Mouse (Mus musculus) embryonic facial prominence, embryonic 12.5 days (tissue): ENCODE measurements around the gene Aaed1. TPM values are rescaled to one million over a fixed set of nuclear protein-coding genes. Genes with fewer than 3 reads are reported as not detected.

Experiments
- ATAC-seq: fragments of 200-750 bp; cut with Nextera tagmentation; 2 replicates; pipeline ENCODE4 v1.8.0; 2017; ENCODE audit not compliant: insufficient number of reproducible peaks, insufficient read depth, low FRiP score, low TSS enrichment
- H3K27ac ChIP-seq: fragments of 300-500 bp; sonication (generic); 2 replicates; pipeline ENCODE4 v1.5.1; 2016; ENCODE audit warnings: mild to moderate bottlenecking
- H3K27me3 ChIP-seq: fragments of 300-500 bp; sonication (generic); 2 replicates; pipeline ENCODE4 v1.6.1; 2016; ENCODE audit warnings: mild to moderate bottlenecking, moderate library complexity
- H3K36me3 ChIP-seq: fragments of 300-500 bp; sonication (generic); 2 replicates; pipeline ENCODE4 v1.6.1; 2016; ENCODE audit warnings: mild to moderate bottlenecking
- H3K4me1 ChIP-seq: fragments of 300-500 bp; sonication (generic); 2 replicates; pipeline ENCODE4 v1.6.1; 2016
- H3K4me2 ChIP-seq: fragments of 300-500 bp; sonication (generic); replicated peaks from 2 replicates; pipeline ENCODE4 v1.6.1; 2016; ENCODE audit warnings: mild to moderate bottlenecking, moderate library complexity
- H3K4me3 ChIP-seq: fragments of 300-500 bp; sonication (generic); 2 replicates; pipeline ENCODE4 v1.5.1; 2016; ENCODE audit warnings: mild to moderate bottlenecking
- H3K9ac ChIP-seq: fragments of 300-500 bp; sonication (generic); 2 replicates; pipeline ENCODE4 v1.6.1; 2016; ENCODE audit warnings: mild to moderate bottlenecking, moderate library complexity
- H3K9me3 ChIP-seq: fragments of 300-500 bp; sonication (generic); 2 replicates; pipeline ENCODE4 v1.6.1; 2016; ENCODE audit warnings: mild to moderate bottlenecking, moderate library complexity
- WGBS: fragments of 180-500 bp; shearing (Covaris S2); methylation state at CpG from one replicate; pipeline ENCODE4 v1.1.7; 2016; 5-methylcytosine and 5-hydroxymethylcytosine counted together
- polyA plus RNA-seq: library from polyadenylated mRNA; unstranded; fragments of >200 nt; fragmentation: Nextera tagmentation; extraction: Ambion mirVana; gene quantifications from 2 replicates; pipeline ENCODE4 v1.2.1, GENCODE M21; 2016

Gene Aaed1
- 35.1 and 37.8 TPM in 2 replicates for polyA plus RNA-seq

GRCm38 (mm10) chr13:64312024-64312915, at the start of gene Aaed1:
TSS of gene Aaed1 (minus strand) at chr13:64312710.
- H3K9me3 ChIP-seq = no peaks in the 10 kb centered on the region
- peak; percentile 87 for ATAC-seq
- no peaks in the 10 kb centered on the region for H3K27me3 ChIP-seq
- H3K27ac ChIP-seq = peak within 1 kb of the TSS; percentile 82
- H3K9ac ChIP-seq = peak within 1 kb of the TSS; percentile 63
- WGBS = under 1% methylated on average over 70 of the region's 74 CpGs
- H3K4me2 ChIP-seq = peak within 1 kb of the TSS; percentile 49
- H3K4me3 ChIP-seq = peak within 1 kb of the TSS; percentile 72
- H3K4me1 ChIP-seq = peaks cover 4% of the 10 kb centered on the region; the same call in 1 of the 2 replicates
- no peaks in the 10 kb centered on the region for H3K36me3 ChIP-seq

- Histone ChIP-seq H3K27me3 (no peaks in the 10 kb centered on the region), H3K36me3 (peaks cover 32% of the 10 kb centered on the region), H3K4me3 (no peak overlapping the region), H3K9me3 (no peaks in the 10 kb centered on the region), H3K27ac (no peak overlapping the region), H3K9ac (no peak overlapping the region), H3K4me1 (no peaks in the 10 kb centered on the region), H3K4me2 (no peak overlapping the region)
- no peak for ATAC-seq
- WGBS = 85% methylated on average over 6 of the region's 6 CpGs
Measured at GRCm38 (mm10) chr13:64362139-64362538, 49.6 kb upstream of the Aaed1 start.

GRCm38 (mm10) chr13:64361020-64361419, 48.5 kb upstream of the Aaed1 start:
- H3K27me3 ChIP-seq = no peaks in the 10 kb centered on the region
- H3K4me2 ChIP-seq = no peak overlapping the region
- WGBS = 97% methylated on average over 3 of the region's 3 CpGs
- H3K4me1 ChIP-seq = no peaks in the 10 kb centered on the region
- peaks cover 22% of the 10 kb centered on the region for H3K36me3 ChIP-seq
- no peak for ATAC-seq
- H3K9me3 ChIP-seq = no peaks in the 10 kb centered on the region
- no peak overlapping the region for H3K4me3 ChIP-seq
- H3K9ac ChIP-seq = no peak overlapping the region
- H3K27ac ChIP-seq = no peak overlapping the region

- H3K9me3 ChIP-seq = no peaks in the 10 kb centered on the region
- no peak overlapping the region for H3K9ac ChIP-seq
- H3K36me3 ChIP-seq = peaks cover 13% of the 10 kb centered on the region
- WGBS = 85% methylated on average over 3 of the region's 3 CpGs
- H3K4me3 ChIP-seq = no peak overlapping the region
- H3K4me2 ChIP-seq = no peak overlapping the region
- no peaks in the 10 kb centered on the region for H3K27me3 ChIP-seq
- no peaks in the 10 kb centered on the region for H3K4me1 ChIP-seq
- H3K27ac ChIP-seq = no peak overlapping the region
- ATAC-seq = no peak
Measured at GRCm38 (mm10) chr13:64359702-64360101, 47.2 kb upstream of the Aaed1 start.

- Histone ChIP-seq H3K4me3 (no peak overlapping the region), H3K4me2 (no peak overlapping the region), H3K27me3 (no peaks in the 10 kb centered on the region), H3K9me3 (no peaks in the 10 kb centered on the region), H3K27ac (no peak overlapping the region), H3K36me3 (peaks cover 2% of the 10 kb centered on the region), H3K4me1 (no peaks in the 10 kb centered on the region), H3K9ac (no peak overlapping the region)
- no peak for ATAC-seq
- WGBS = 89% methylated on average over 1 of the region's 1 CpGs
Measured at GRCm38 (mm10) chr13:64358476-64358875, 46.0 kb upstream of the Aaed1 start.

GRCm38 (mm10) chr13:64357389-64357788, 44.9 kb upstream of the Aaed1 start:
- Histone ChIP-seq H3K9ac (no peak overlapping the region), H3K4me1 (no peaks in the 10 kb centered on the region), H3K4me3 (no peak overlapping the region), H3K36me3 (no peaks in the 10 kb centered on the region; the same call in 1 of the 2 replicates), H3K4me2 (no peak overlapping the region), H3K9me3 (no peaks in the 10 kb centered on the region), H3K27ac (no peak overlapping the region), H3K27me3 (no peaks in the 10 kb centered on the region)
- ATAC-seq = no peak
- WGBS = 76% methylated on average over 5 of the region's 5 CpGs

- Histone ChIP-seq H3K9ac (no peak overlapping the region), H3K4me1 (no peaks in the 10 kb centered on the region), H3K36me3 (no peaks in the 10 kb centered on the region), H3K9me3 (no peaks in the 10 kb centered on the region), H3K4me3 (no peak overlapping the region), H3K4me2 (no peak overlapping the region), H3K27ac (no peak overlapping the region), H3K27me3 (no peaks in the 10 kb centered on the region)
- ATAC-seq = no peak
- 71% methylated on average over 2 of the region's 2 CpGs for WGBS
Measured at GRCm38 (mm10) chr13:64349474-64349873, 37.0 kb upstream of the Aaed1 start.

GRCm38 (mm10) chr13:64344082-64344501, 31.6 kb upstream of the Aaed1 start:
- peak overlapping the region; percentile 64 for H3K4me2 ChIP-seq
- H3K27ac ChIP-seq = no peak overlapping the region
- peak overlapping the region; percentile 40 for H3K4me3 ChIP-seq
- H3K36me3 ChIP-seq = no peaks in the 10 kb centered on the region
- no peaks in the 10 kb centered on the region for H3K27me3 ChIP-seq
- H3K9ac ChIP-seq = peak overlapping the region; percentile 39; the same call in 1 of the 2 replicates
- 0 out of 2 replicates have a peak, but pooled peaks have one; percentile 22 for ATAC-seq
- H3K9me3 ChIP-seq = no peaks in the 10 kb centered on the region
- 1% methylated on average over 9 of the region's 9 CpGs for WGBS
- no peaks in the 10 kb centered on the region for H3K4me1 ChIP-seq

- H3K27me3 ChIP-seq = no peaks in the 10 kb centered on the region
- H3K4me1 ChIP-seq = no peaks in the 10 kb centered on the region
- H3K36me3 ChIP-seq = no peaks in the 10 kb centered on the region
- H3K9me3 ChIP-seq = no peaks in the 10 kb centered on the region
- peak overlapping the region; percentile 39; the same call in 1 of the 2 replicates for H3K9ac ChIP-seq
- H3K27ac ChIP-seq = no peak overlapping the region
- H3K4me2 ChIP-seq = peak overlapping the region; percentile 64
- ATAC-seq = no peak
- peak overlapping the region; percentile 40 for H3K4me3 ChIP-seq
- 16% methylated on average over 10 of the region's 10 CpGs for WGBS
Measured at GRCm38 (mm10) chr13:64343598-64343997, 31.1 kb upstream of the Aaed1 start.

- no peak overlapping the region for H3K9ac ChIP-seq
- no peaks in the 10 kb centered on the region for H3K9me3 ChIP-seq
- H3K27me3 ChIP-seq = no peaks in the 10 kb centered on the region
- H3K4me1 ChIP-seq = no peaks in the 10 kb centered on the region
- H3K4me2 ChIP-seq = no peak overlapping the region
- no peak overlapping the region for H3K27ac ChIP-seq
- no peaks in the 10 kb centered on the region for H3K36me3 ChIP-seq
- WGBS = 64% methylated on average over 4 of the region's 4 CpGs
- no peak overlapping the region for H3K4me3 ChIP-seq
- ATAC-seq = no peak
Measured at GRCm38 (mm10) chr13:64335546-64336132, 23.1 kb upstream of the Aaed1 start.

GRCm38 (mm10) chr13:64333102-64333501, 20.6 kb upstream of the Aaed1 start:
- 85% methylated on average over 3 of the region's 3 CpGs for WGBS
- H3K27ac ChIP-seq = no peak overlapping the region
- no peak overlapping the region for H3K4me3 ChIP-seq
- no peaks in the 10 kb centered on the region for H3K9me3 ChIP-seq
- no peaks in the 10 kb centered on the region for H3K27me3 ChIP-seq
- no peak overlapping the region for H3K9ac ChIP-seq
- no peak overlapping the region for H3K4me2 ChIP-seq
- no peak for ATAC-seq
- no peaks in the 10 kb centered on the region for H3K4me1 ChIP-seq
- no peaks in the 10 kb centered on the region for H3K36me3 ChIP-seq

GRCm38 (mm10) chr13:64332321-64332720, 19.8 kb upstream of the Aaed1 start:
- Histone ChIP-seq H3K4me3 (no peak overlapping the region), H3K27me3 (no peaks in the 10 kb centered on the region), H3K9ac (no peak overlapping the region), H3K4me2 (no peak overlapping the region), H3K4me1 (no peaks in the 10 kb centered on the region), H3K9me3 (no peaks in the 10 kb centered on the region), H3K36me3 (no peaks in the 10 kb centered on the region), H3K27ac (no peak overlapping the region)
- WGBS = 79% methylated on average over 6 of the region's 6 CpGs
- no peak for ATAC-seq
